Mouse (Mus musculus) forebrain, embryonic 11.5 days (tissue): ENCODE measurements around the gene Dvl1. TPM values are rescaled to one million over a fixed set of nuclear protein-coding genes. Genes with fewer than 3 reads are reported as not detected.

Experiments
- ATAC-seq: fragments of 200-750 bp; cut with Nextera tagmentation; replicated peaks from 2 replicates; pipeline ENCODE4 v1.8.0; 2017; ENCODE audit warnings: moderate TSS enrichment; ENCODE audit not compliant: low FRiP score
- DNase-seq: peaks from one replicate; pipeline ENCODE4 v3.0.0-alpha.2; 2017; ENCODE audit warnings: low spot score
- H3K27ac ChIP-seq: fragments of 300-500 bp; sonication (generic); 2 replicates; pipeline ENCODE4 v1.5.1; 2014; ENCODE audit warnings: low read depth, low read length
- H3K27me3 ChIP-seq: fragments of 300-500 bp; sonication (generic); 2 replicates; pipeline ENCODE4 v1.6.1; 2014; ENCODE audit warnings: mild to moderate bottlenecking, low read length, mixed read lengths; ENCODE audit not compliant: control insufficient read depth, insufficient read depth
- H3K36me3 ChIP-seq: fragments of 300-500 bp; sonication (generic); 2 replicates; pipeline ENCODE4 v1.6.1; 2014; ENCODE audit warnings: mild to moderate bottlenecking, low read length, moderate library complexity, mixed read lengths; ENCODE audit not compliant: control insufficient read depth, insufficient read depth
- H3K4me1 ChIP-seq: fragments of 300-500 bp; sonication (generic); replicated peaks from 2 replicates; pipeline ENCODE4 v1.6.1; 2014; ENCODE audit warnings: low read length, mixed read lengths; ENCODE audit not compliant: control insufficient read depth, insufficient read depth
- H3K4me2 ChIP-seq: fragments of 300-500 bp; sonication (generic); 2 replicates; pipeline ENCODE4 v1.6.1; 2014; ENCODE audit warnings: low read depth, mild to moderate bottlenecking, low read length, moderate library complexity, mixed read lengths; ENCODE audit not compliant: severe bottlenecking
- H3K4me3 ChIP-seq: fragments of 300-500 bp; sonication (generic); 2 replicates; pipeline ENCODE4 v1.5.1; 2014; ENCODE audit warnings: low read depth, low read length
- H3K9ac ChIP-seq: fragments of 300-500 bp; sonication (generic); 2 replicates; pipeline ENCODE4 v1.6.1; 2014; ENCODE audit warnings: low read length
- H3K9me3 ChIP-seq: fragments of 300-500 bp; sonication (generic); 2 replicates; pipeline ENCODE4 v1.6.1; 2016; ENCODE audit warnings: low read length, mixed read lengths; ENCODE audit not compliant: control insufficient read depth
- WGBS: fragments of 180-500 bp; shearing (Covaris S2); extraction: QIAGEN DNeasy Blood & Tissue Kit; methylation state at CpG from one replicate; pipeline ENCODE4 v1.1.7; 2014; 5-methylcytosine and 5-hydroxymethylcytosine counted together
- polyA plus RNA-seq: library from polyadenylated mRNA; unstranded; fragments of >200 nt; fragmentation: Nextera tagmentation; extraction: Ambion mirVana; gene quantifications from 2 replicates; pipeline ENCODE4 v1.2.1, GENCODE M21; 2014

The Dvl1 gene
- polyA plus RNA-seq, 1 experiment from 2014 or later = 17.9 TPM

GRCm38 (mm10) chr4:155854991-155855390 lies 7.8 kb downstream of the Dvl1 start:
- H3K27me3 ChIP-seq = no peaks in the 10 kb centered on the region
- ATAC-seq (no peak), DNase-seq (no peak)
- no peak overlapping the region for H3K4me2 ChIP-seq
- H3K9ac ChIP-seq = no peak overlapping the region
- WGBS = 93% methylated on average over 12 of the region's 12 CpGs
- H3K36me3 ChIP-seq = peaks cover 4% of the 10 kb centered on the region; the same call in 1 of the 2 replicates
- no peaks in the 10 kb centered on the region for H3K9me3 ChIP-seq
- no peak overlapping the region for H3K4me3 ChIP-seq
- H3K4me1 ChIP-seq = 0 out of 2 replicates have a peak, but pooled peaks cover 4% of the 10 kb centered on the region
- no peak overlapping the region for H3K27ac ChIP-seq

GRCm38 (mm10) chr4:155856071-155856470 lies 8.9 kb downstream of the Dvl1 start:
- H3K27ac ChIP-seq = no peak overlapping the region
- no peaks in the 10 kb centered on the region for H3K27me3 ChIP-seq
- no peak overlapping the region for H3K4me3 ChIP-seq
- ATAC-seq = no peak
- DNase-seq = no peak
- H3K4me1 ChIP-seq = no peaks in the 10 kb centered on the region
- WGBS = 94% methylated on average over 12 of the region's 12 CpGs
- no peak overlapping the region for H3K4me2 ChIP-seq
- H3K36me3 ChIP-seq = peaks cover 4% of the 10 kb centered on the region; the same call in 1 of the 2 replicates
- no peaks in the 10 kb centered on the region for H3K9me3 ChIP-seq
- H3K9ac ChIP-seq = no peak overlapping the region

GRCm38 (mm10) chr4:155856881-155857280 lies 9.7 kb downstream of the Dvl1 start:
- Histone ChIP-seq H3K4me2 (no peak overlapping the region), H3K4me3 (no peak overlapping the region), H3K27me3 (no peaks in the 10 kb centered on the region), H3K9ac (no peak overlapping the region), H3K27ac (no peak overlapping the region), H3K9me3 (no peaks in the 10 kb centered on the region), H3K4me1 (no peaks in the 10 kb centered on the region), H3K36me3 (peaks cover 4% of the 10 kb centered on the region; the same call in 1 of the 2 replicates)
- no peak for DNase-seq
- ATAC-seq = no peak
- WGBS = 85% methylated on average over 3 of the region's 3 CpGs

- Histone ChIP-seq H3K27me3 (no peaks in the 10 kb centered on the region), H3K4me1 (no peaks in the 10 kb centered on the region), H3K4me3 (no peak overlapping the region), H3K9ac (no peak overlapping the region), H3K4me2 (no peak overlapping the region), H3K9me3 (no peaks in the 10 kb centered on the region), H3K27ac (no peak overlapping the region), H3K36me3 (peaks cover 4% of the 10 kb centered on the region; the same call in 1 of the 2 replicates)
- 29% methylated on average over 13 of the region's 13 CpGs for WGBS
- DNase-seq (peak; percentile 83), ATAC-seq (no peak)
Observed at GRCm38 (mm10) chr4:155859318-155859717, 12.1 kb downstream of the Dvl1 start.

- ATAC-seq (no peak), DNase-seq (no peak)
- 95% methylated on average over 7 of the region's 7 CpGs for WGBS
- Histone ChIP-seq H3K9me3 (no peaks in the 10 kb centered on the region), H3K27me3 (no peaks in the 10 kb centered on the region), H3K9ac (no peak overlapping the region), H3K4me3 (no peak overlapping the region), H3K4me1 (no peaks in the 10 kb centered on the region), H3K27ac (no peak overlapping the region), H3K4me2 (no peak overlapping the region), H3K36me3 (no peaks in the 10 kb centered on the region; the same call in 1 of the 2 replicates)
Observed at GRCm38 (mm10) chr4:155861787-155862186, 14.6 kb downstream of the Dvl1 start.

GRCm38 (mm10) chr4:155863001-155863400 lies 15.8 kb downstream of the Dvl1 start, which contains the start of gene Tas1r3:
TSS of gene Tas1r3 (minus strand) at chr4:155863362.
- Histone ChIP-seq H3K4me3 (no peak within 1 kb of the TSS), H3K36me3 (no peaks in the 10 kb centered on the region; the same call in 1 of the 2 replicates), H3K9ac (no peak within 1 kb of the TSS), H3K27ac (no peak within 1 kb of the TSS), H3K27me3 (no peaks in the 10 kb centered on the region), H3K9me3 (no peaks in the 10 kb centered on the region), H3K4me1 (no peaks in the 10 kb centered on the region), H3K4me2 (no peak within 1 kb of the TSS)
- ATAC-seq = no peak
- WGBS = 81% methylated on average over 5 of the region's 5 CpGs
- no peak for DNase-seq

GRCm38 (mm10) chr4:155868614-155869298 lies 21.6 kb downstream of the Dvl1 start:
- peak overlapping the region; percentile 84 for H3K9ac ChIP-seq
- H3K4me1 ChIP-seq = peaks cover 6% of the 10 kb centered on the region; the same call in 1 of the 2 replicates
- H3K36me3 ChIP-seq = no peaks in the 10 kb centered on the region; the same call in 1 of the 2 replicates
- no peaks in the 10 kb centered on the region for H3K9me3 ChIP-seq
- ATAC-seq (peak; percentile 10), DNase-seq (no peak)
- peak overlapping the region; percentile 82 for H3K4me3 ChIP-seq
- H3K4me2 ChIP-seq = peak overlapping the region; percentile 90
- whole genome bisulfite sequencing = 10% methylated on average over 22 of the region's 22 CpGs
- no peaks in the 10 kb centered on the region for H3K27me3 ChIP-seq
- 0 out of 2 replicates have a peak overlapping the region, but pooled peaks have one; percentile 12 for H3K27ac ChIP-seq

- no peaks in the 10 kb centered on the region for H3K9me3 ChIP-seq
- no peaks in the 10 kb centered on the region for H3K27me3 ChIP-seq
- H3K27ac ChIP-seq = 0 out of 2 replicates have a peak within 1 kb of the TSS, but pooled peaks have one; percentile 12
- peak within 1 kb of the TSS; percentile 90 for H3K4me2 ChIP-seq
- peak within 1 kb of the TSS; percentile 82 for H3K4me3 ChIP-seq
- DNase-seq (peak; percentile 98), ATAC-seq (peak; percentile 96)
- under 1% methylated on average over 63 of the region's 63 CpGs for WGBS
- H3K9ac ChIP-seq = peak within 1 kb of the TSS; percentile 84
- H3K4me1 ChIP-seq = peaks cover 6% of the 10 kb centered on the region; the same call in 1 of the 2 replicates
- H3K36me3 ChIP-seq = no peaks in the 10 kb centered on the region; the same call in 1 of the 2 replicates
Observed at GRCm38 (mm10) chr4:155869317-155870033, 22.3 kb downstream of the Dvl1 start, which contains the start of the genes Cptp and Ints11. TSS of gene Cptp (minus strand) at chr4:155869440. TSS of gene Ints11 (plus strand) at chr4:155869546.
